Mouse (Mus musculus) urinary bladder, postnatal 4 days (tissue): ENCODE results near the gene Epn1.
A peak's percentile ranks its signal among the peaks of the same experiment; 100 is the strongest.

ENCODE experiments used
- DNase-seq, 2 experiments: peaks; one replicate each; pipeline ENCODE4 v3.0.0; 2021 to 2022; ENCODE audit warnings: low spot score in 2 of 2

Gene Epn1

GRCm38 (mm10) chr7:5080010-5080751 is at the start of gene Epn1:
Epn1 (plus strand) TSS chr7:5080235.
- peak; percentile 94 to 96 for DNase-seq

- no peak for DNase-seq
Measured at GRCm38 (mm10) chr7:5030554-5031275, 49.3 kb upstream of the Epn1 start.

GRCm38 (mm10) chr7:5031496-5031895 is 48.5 kb upstream of the Epn1 start:
- no peak for DNase-seq

- no peak for DNase-seq
Measured at GRCm38 (mm10) chr7:5033818-5034217, 46.2 kb upstream of the Epn1 start, which contains the start of gene 4632433K11Rik. 4632433K11Rik (plus strand) TSS chr7:5034118.

GRCm38 (mm10) chr7:5035628-5036027 is 44.4 kb upstream of the Epn1 start:
- DNase-seq, result no peak

- DNase-seq, result no peak
Measured at GRCm38 (mm10) chr7:5036136-5036535, 43.9 kb upstream of the Epn1 start.

GRCm38 (mm10) chr7:5037026-5037425 is 43.0 kb upstream of the Epn1 start:
- DNase-seq, result no peak

- DNase-seq, result no peak
Measured at GRCm38 (mm10) chr7:5037467-5037866, 42.6 kb upstream of the Epn1 start.

- DNase-seq, result peak; percentile 93 to 94
Measured at GRCm38 (mm10) chr7:5038109-5038732, 41.8 kb upstream of the Epn1 start, which contains the start of gene Zfp784. Zfp784 (minus strand) TSS chr7:5038446.

- no peak for DNase-seq
Measured at GRCm38 (mm10) chr7:5038940-5039339, 41.1 kb upstream of the Epn1 start.

GRCm38 (mm10) chr7:5044981-5045380 is 35.1 kb upstream of the Epn1 start:
- DNase-seq, result no peak

GRCm38 (mm10) chr7:5046112-5046511 is 33.9 kb upstream of the Epn1 start:
- DNase-seq, result no peak

GRCm38 (mm10) chr7:5047313-5047712 is 32.7 kb upstream of the Epn1 start:
- DNase-seq, result no peak

GRCm38 (mm10) chr7:5051193-5052192 is 28.5 kb upstream of the Epn1 start, which contains the start of gene Zfp580:
Zfp580 (plus strand) TSS chr7:5051538.
- peak; percentile 74 to 78 for DNase-seq

- DNase-seq, result no peak
Measured at GRCm38 (mm10) chr7:5052438-5052837, 27.6 kb upstream of the Epn1 start.

- no peak for DNase-seq
Measured at GRCm38 (mm10) chr7:5052931-5053343, 27.1 kb upstream of the Epn1 start.

GRCm38 (mm10) chr7:5053456-5054179 is 26.4 kb upstream of the Epn1 start:
- no peak for DNase-seq

GRCm38 (mm10) chr7:5056651-5057263 is 23.3 kb upstream of the Epn1 start:
- DNase-seq, result no peak

- DNase-seq, result no peak
Measured at GRCm38 (mm10) chr7:5057381-5057780, 22.7 kb upstream of the Epn1 start.

- no peak for DNase-seq
Measured at GRCm38 (mm10) chr7:5057804-5058203, 22.2 kb upstream of the Epn1 start.
